Mouse (Mus musculus): ENCODE measurements around the gene Ldhb.
"Not testable (repeated sequence)": the region's sequence is repeated elsewhere in the genome, so short reads cannot be mapped to it uniquely, and the experiment has no call there.

Ldhb gene

GRCm38 (mm10) chr6:142514912-142515311 lies 7.2 kb upstream of the Ldhb start:
- no peak for DNase-seq (ENCODE audit: low read depth, low spot score)

- DNase-seq (ENCODE audit: low read depth, low spot score) = no peak
These were observed 5.1 kb upstream of the Ldhb start for GRCm38 (mm10) chr6:142512902-142513301.

GRCm38 (mm10) chr6:142511516-142512135 lies 3.9 kb upstream of the Ldhb start:
- DNase-seq (ENCODE audit: low read depth, low spot score) = no peak

GRCm38 (mm10) chr6:142508663-142509062 lies 906 bp upstream of the Ldhb start:
- no peak for DNase-seq (ENCODE audit: low read depth, low spot score)

- DNase-seq (ENCODE audit: low read depth, low spot score) = no peak
These were observed 548 bp downstream of the Ldhb start for GRCm38 (mm10) chr6:142507033-142507784.

- DNase-seq (ENCODE audit: low read depth, low spot score) = no peak
These were observed 1.3 kb downstream of the Ldhb start for GRCm38 (mm10) chr6:142506338-142507032.

GRCm38 (mm10) chr6:142503601-142504000 lies 4.2 kb downstream of the Ldhb start:
- DNase-seq (ENCODE audit: low read depth, low spot score) = no peak

GRCm38 (mm10) chr6:142502519-142503125 lies 5.1 kb downstream of the Ldhb start:
- no peak for DNase-seq (ENCODE audit: low read depth, low spot score)

GRCm38 (mm10) chr6:142490114-142490513 lies 17.6 kb downstream of the Ldhb start:
- not testable (repeated sequence) for DNase-seq (ENCODE audit: low read depth, low spot score)

GRCm38 (mm10) chr6:142487638-142488037 lies 20.1 kb downstream of the Ldhb start:
- DNase-seq (ENCODE audit: low read depth, low spot score) = no peak

- DNase-seq (ENCODE audit: low read depth, low spot score) = no peak
These were observed 22.2 kb downstream of the Ldhb start for GRCm38 (mm10) chr6:142485478-142486123.

- no peak for DNase-seq (ENCODE audit: low read depth, low spot score)
These were observed 30.5 kb downstream of the Ldhb start for GRCm38 (mm10) chr6:142477239-142477638.

- no peak for DNase-seq (ENCODE audit: low read depth, low spot score)
These were observed 35.0 kb downstream of the Ldhb start, which contains the start of gene Gys2 for GRCm38 (mm10) chr6:142472801-142473203. Gene Gys2, minus strand, starts transcription at chr6:142473109.

GRCm38 (mm10) chr6:142471141-142471540 lies 36.6 kb downstream of the Ldhb start:
- no peak for DNase-seq (ENCODE audit: low read depth, low spot score)

GRCm38 (mm10) chr6:142469602-142470001 lies 38.2 kb downstream of the Ldhb start:
- DNase-seq (ENCODE audit: low read depth, low spot score) = no peak

- no peak for DNase-seq (ENCODE audit: low read depth, low spot score)
These were observed 45.6 kb downstream of the Ldhb start for GRCm38 (mm10) chr6:142462194-142462593.

- DNase-seq (ENCODE audit: low read depth, low spot score) = no peak
These were observed 48.6 kb downstream of the Ldhb start for GRCm38 (mm10) chr6:142459017-142459678.

- no peak for DNase-seq (ENCODE audit: low read depth, low spot score)
These were observed 49.7 kb downstream of the Ldhb start for GRCm38 (mm10) chr6:142458010-142458409.

GRCm38 (mm10) chr6:142455314-142455996 lies 52.3 kb downstream of the Ldhb start:
- DNase-seq (ENCODE audit: low read depth, low spot score) = peak; percentile 14

GRCm38 (mm10) chr6:142453311-142453710 lies 54.4 kb downstream of the Ldhb start:
- no peak for DNase-seq (ENCODE audit: low read depth, low spot score)

All from WW6 (cell line).